Comparison of ENCODE assay signal across 20 mouse cellular contexts in genomic region chr2:46512237-46513028, GRCm38 (mm10).
DNase-seq lines count a peak whose midpoint lies in the region; ATAC-seq and TF ChIP-seq lines count a peak whose summit lies in the region.
"Had no signal": no experiment of that assay in that cellular context is flagged by ENCODE, and none has a peak within 500 bp of the region (broad histone marks: within the 10 kb centered on the region; RNA-seq: fewer than 3 reads in every experiment).

No protein-coding gene starts in this region.

- no peak overlapping the region for H3K4me3 ChIP-seq in forebrain, embryonic 15.5 days
- no peak overlapping the region for H3K4me3 ChIP-seq in forebrain, embryonic 16.5 days (replicated peaks; ENCODE audit: low read length)
- H3K4me3 ChIP-seq in lung, embryonic 14.5 days (ENCODE audit: low read depth, low read length): no peak overlapping the region
- no peak overlapping the region for H3K4me3 ChIP-seq in stomach, embryonic 14.5 days (ENCODE audit: low read depth, low read length)
- no peak overlapping the region for H3K4me3 ChIP-seq in stomach, postnatal 0 days (ENCODE audit: low read depth, low read length)
- no peak overlapping the region for H3K4me3 ChIP-seq in stomach, embryonic 16.5 days (replicated peaks; ENCODE audit: low read length)
- H3K4me3 ChIP-seq in thymus, adult 2 months (ENCODE audit: control insufficient read depth, insufficient read depth, low read length): no peak overlapping the region
- H3K4me3 ChIP-seq: erythroblast, embryonic 14.5 days; heart, adult 2 months; limb, embryonic 13.5 days; midbrain, embryonic 12.5 days; neural tube, embryonic 15.5 days had no signal

- no peaks in the 10 kb centered on the region for H3K36me3 ChIP-seq in forebrain, embryonic 15.5 days
- H3K36me3 ChIP-seq in forebrain, embryonic 16.5 days (ENCODE audit: control insufficient read depth, insufficient read depth): no peaks in the 10 kb centered on the region
- no peaks in the 10 kb centered on the region for H3K36me3 ChIP-seq in lung, embryonic 14.5 days (ENCODE audit: insufficient read depth)
- no peaks in the 10 kb centered on the region for H3K36me3 ChIP-seq in stomach, embryonic 14.5 days (ENCODE audit: control insufficient read depth, insufficient read depth, low read length)
- H3K36me3 ChIP-seq in stomach, postnatal 0 days (ENCODE audit: control insufficient read depth, insufficient read depth, low read length): no peaks in the 10 kb centered on the region
- no peaks in the 10 kb centered on the region for H3K36me3 ChIP-seq in stomach, embryonic 16.5 days (ENCODE audit: control insufficient read depth, insufficient read depth, low read length)
- no peaks in the 10 kb centered on the region for H3K36me3 ChIP-seq in thymus, adult 2 months (ENCODE audit: control insufficient read depth, insufficient read depth, low read length)
- H3K36me3 ChIP-seq: limb, embryonic 13.5 days; midbrain, embryonic 12.5 days; neural tube, embryonic 15.5 days had no signal

- no peaks in the 10 kb centered on the region for H3K4me1 ChIP-seq in forebrain, embryonic 15.5 days
- H3K4me1 ChIP-seq in forebrain, embryonic 16.5 days (replicated peaks; ENCODE audit: control insufficient read depth, insufficient read depth, low read length): no peaks in the 10 kb centered on the region
- H3K4me1 ChIP-seq in lung, embryonic 14.5 days (ENCODE audit: insufficient read depth): no peaks in the 10 kb centered on the region
- no peaks in the 10 kb centered on the region for H3K4me1 ChIP-seq in stomach, embryonic 14.5 days (ENCODE audit: control insufficient read depth, insufficient read depth, low read length)
- H3K4me1 ChIP-seq in stomach, postnatal 0 days (replicated peaks; ENCODE audit: control insufficient read depth, insufficient read depth): no peaks in the 10 kb centered on the region
- no peaks in the 10 kb centered on the region for H3K4me1 ChIP-seq in stomach, embryonic 16.5 days (ENCODE audit: control insufficient read depth, insufficient read depth, low read length)
- H3K4me1 ChIP-seq in thymus, adult 2 months (replicated peaks; ENCODE audit: control insufficient read depth, insufficient read depth, low read length): no peaks in the 10 kb centered on the region
- H3K4me1 ChIP-seq: limb, embryonic 13.5 days; midbrain, embryonic 12.5 days; neural tube, embryonic 15.5 days had no signal

- no peaks in the 10 kb centered on the region for H3K9me3 ChIP-seq in forebrain, embryonic 15.5 days
- H3K9me3 ChIP-seq in forebrain, embryonic 16.5 days (ENCODE audit: control insufficient read depth, low read length): no peaks in the 10 kb centered on the region
- H3K9me3 ChIP-seq in lung, embryonic 14.5 days (ENCODE audit: low read depth, low read length): no peaks in the 10 kb centered on the region
- H3K9me3 ChIP-seq in stomach, embryonic 14.5 days (ENCODE audit: control insufficient read depth, low read depth, low read length): no peaks in the 10 kb centered on the region
- H3K9me3 ChIP-seq in stomach, postnatal 0 days (ENCODE audit: control insufficient read depth, low read length): no peaks in the 10 kb centered on the region
- H3K9me3 ChIP-seq in stomach, embryonic 16.5 days (replicated peaks; ENCODE audit: control insufficient read depth, low read length): no peaks in the 10 kb centered on the region
- H3K9me3 ChIP-seq: limb, embryonic 13.5 days; midbrain, embryonic 12.5 days; neural tube, embryonic 15.5 days had no signal

- no peak for TF ChIP-seq CTCF in lung, embryonic 14.5 days (IDR thresholded peaks at IDR 0.05; ENCODE audit: low read depth)
- TF ChIP-seq CTCF in stomach, postnatal 0 days (IDR thresholded peaks at IDR 0.05; ENCODE audit: low read depth): no peak
- TF ChIP-seq CTCF in thymus, adult 2 months (IDR thresholded peaks at IDR 0.05; ENCODE audit: borderline replicate concordance, control insufficient read depth, extremely low read depth, insufficient read depth, low read length, poor library complexity): no peak

- H3K4me2 ChIP-seq in forebrain, embryonic 15.5 days (replicated peaks): no peak overlapping the region
- H3K4me2 ChIP-seq in forebrain, embryonic 16.5 days (ENCODE audit: low read length): no peak overlapping the region
- H3K4me2 ChIP-seq in lung, embryonic 14.5 days: no peak overlapping the region
- no peak overlapping the region for H3K4me2 ChIP-seq in stomach, embryonic 14.5 days (replicated peaks; ENCODE audit: low read depth, low read length)
- no peak overlapping the region for H3K4me2 ChIP-seq in stomach, postnatal 0 days (replicated peaks; ENCODE audit: low read depth)
- no peak overlapping the region for H3K4me2 ChIP-seq in stomach, embryonic 16.5 days (ENCODE audit: low read depth, low read length)
- H3K4me2 ChIP-seq: limb, embryonic 13.5 days; midbrain, embryonic 12.5 days; neural tube, embryonic 15.5 days had no signal

- no peak for TF ChIP-seq EP300 in stomach, postnatal 0 days (optimal IDR thresholded peaks at IDR 0.05)

- H3K9ac ChIP-seq in forebrain, embryonic 15.5 days (replicated peaks): no peak overlapping the region
- H3K9ac ChIP-seq in forebrain, embryonic 16.5 days (replicated peaks; ENCODE audit: low read depth, low read length): no peak overlapping the region
- no peak overlapping the region for H3K9ac ChIP-seq in lung, embryonic 14.5 days
- H3K9ac ChIP-seq in stomach, embryonic 14.5 days (replicated peaks; ENCODE audit: low read depth, low read length): no peak overlapping the region
- H3K9ac ChIP-seq in stomach, postnatal 0 days (ENCODE audit: low read length): no peak overlapping the region
- no peak overlapping the region for H3K9ac ChIP-seq in stomach, embryonic 16.5 days (ENCODE audit: low read length)
- H3K9ac ChIP-seq: limb, embryonic 13.5 days; liver, embryonic 14.5 days; midbrain, embryonic 12.5 days; neural tube, embryonic 15.5 days had no signal

- no peak for TF ChIP-seq POLR2A in thymus, adult 2 months (IDR thresholded peaks at IDR 0.05; ENCODE audit: control insufficient read depth, extremely low read depth, insufficient read depth, low read length, poor library complexity)

- no peak overlapping the region for H3K27ac ChIP-seq in forebrain, embryonic 15.5 days (replicated peaks)
- H3K27ac ChIP-seq in forebrain, embryonic 16.5 days (ENCODE audit: low read length): no peak overlapping the region
- no peak overlapping the region for H3K27ac ChIP-seq in lung, embryonic 14.5 days (ENCODE audit: low read depth)
- H3K27ac ChIP-seq in stomach, embryonic 14.5 days (ENCODE audit: low read length): no peak overlapping the region
- H3K27ac ChIP-seq in stomach, postnatal 0 days (replicated peaks): no peak overlapping the region
- no peak overlapping the region for H3K27ac ChIP-seq in stomach, embryonic 16.5 days (ENCODE audit: low read length)
- H3K27ac ChIP-seq in thymus, adult 2 months (ENCODE audit: control insufficient read depth, insufficient read depth, low read length): no peak overlapping the region
- H3K27ac ChIP-seq: heart, adult 2 months; limb, embryonic 13.5 days; liver, embryonic 14.5 days; macrophage; midbrain, embryonic 12.5 days; neural tube, embryonic 15.5 days had no signal

- WGBS in forebrain, embryonic 15.5 days: 48% methylated on average over 2 of the region's 2 CpGs
- WGBS in forebrain, embryonic 16.5 days: 37% methylated on average over 2 of the region's 2 CpGs
- 20% methylated on average over 2 of the region's 2 CpGs for WGBS in lung, embryonic 14.5 days
- 24% methylated on average over 2 of the region's 2 CpGs for WGBS in stomach, embryonic 14.5 days
- WGBS in stomach, postnatal 0 days: 16% methylated on average over 2 of the region's 2 CpGs
- WGBS in stomach, embryonic 16.5 days: 27% methylated on average over 2 of the region's 2 CpGs
- 87% methylated on average over 2 of the region's 2 CpGs for WGBS in thymus, adult 2 months

- H3K27me3 ChIP-seq in forebrain, embryonic 15.5 days: no peaks in the 10 kb centered on the region
- no peaks in the 10 kb centered on the region for H3K27me3 ChIP-seq in forebrain, embryonic 16.5 days (replicated peaks; ENCODE audit: control insufficient read depth, insufficient read depth, low read length)
- H3K27me3 ChIP-seq in lung, embryonic 14.5 days (ENCODE audit: insufficient read depth, low read length): no peaks in the 10 kb centered on the region
- H3K27me3 ChIP-seq in stomach, embryonic 14.5 days (ENCODE audit: control insufficient read depth, insufficient read depth, low read length): no peaks in the 10 kb centered on the region
- no peaks in the 10 kb centered on the region for H3K27me3 ChIP-seq in stomach, postnatal 0 days (ENCODE audit: control insufficient read depth, insufficient read depth, low read length)
- no peaks in the 10 kb centered on the region for H3K27me3 ChIP-seq in stomach, embryonic 16.5 days (ENCODE audit: control insufficient read depth, insufficient read depth, low read length)
- H3K27me3 ChIP-seq in thymus, adult 2 months (ENCODE audit: control insufficient read depth, insufficient read depth, low read length): no peaks in the 10 kb centered on the region
- H3K27me3 ChIP-seq: limb, embryonic 13.5 days; midbrain, embryonic 12.5 days; neural tube, embryonic 15.5 days had no signal

- peak; percentile 53 for DNase-seq in lung, embryonic 14.5 days
- no peak for DNase-seq in lung, postnatal 14 days
- no peak for DNase-seq in stomach, postnatal 0 days (ENCODE audit: low spot score)
- DNase-seq in thymus, adult 2 months: no peak
- DNase-seq: adrenal gland, adult 2 months; B cell, adult 2 months; cerebellum, adult 8-10 months; gastrocnemius, postnatal 14 days; heart, adult 2 months; kidney, adult 11 months had no signal

- 0 out of 2 replicates have a peak, but pooled peaks have one; percentile 19 for ATAC-seq in forebrain, embryonic 15.5 days (replicated peaks)
- ATAC-seq in forebrain, embryonic 16.5 days: no peak
- peak; percentile 52; the same call in 1 of the 2 replicates for ATAC-seq in lung, embryonic 14.5 days (ENCODE audit: insufficient read depth)
- ATAC-seq in stomach, embryonic 14.5 days (ENCODE audit: insufficient number of reproducible peaks, insufficient read depth, low FRiP score, low read depth): peak; percentile 67; the same call in 1 of the 2 replicates
- ATAC-seq in stomach, postnatal 0 days (ENCODE audit: low FRiP score, low TSS enrichment): no peak
- peak; percentile 60; the same call in 1 of the 2 replicates for ATAC-seq in stomach, embryonic 16.5 days (ENCODE audit: insufficient read depth, low FRiP score)

Comparison
In these comparisons a context has a peak if more than half of its experiments do, and no peak if none do; other contexts are left out.
1. ATAC-seq: peak in forebrain, embryonic 15.5 days (single experiment), lung, embryonic 14.5 days (single experiment), stomach, embryonic 14.5 days (single experiment) and stomach, embryonic 16.5 days (single experiment); none in forebrain, embryonic 16.5 days (single experiment) and stomach, postnatal 0 days (single experiment).